ENCODE assay signal across 8 mouse cellular contexts in genomic region chr17:47501531-47501930, GRCm38 (mm10). TPM values are rescaled to one million over a fixed set of nuclear protein-coding genes. Genes with fewer than 3 reads are reported as not detected.
DNase-seq lines count a peak whose midpoint lies in the region; ATAC-seq and TF ChIP-seq lines count a peak whose summit lies in the region.

No protein-coding gene starts in this region.

- H3K27ac ChIP-seq in thymus, adult 2 months (ENCODE audit: control insufficient read depth, insufficient read depth, low read length) = peak overlapping the region; percentile 58; the same call in 1 of the 2 replicates
- no peak overlapping the region for H3K27ac ChIP-seq in limb, embryonic 14.5 days (replicated peaks; ENCODE audit: low read depth, low read length)
- H3K27ac ChIP-seq in stomach, postnatal 0 days (replicated peaks) = peak overlapping the region; percentile 85

- no peak for ATAC-seq in cerebellum, adult (ENCODE audit: insufficient number of reproducible peaks, low FRiP score, low TSS enrichment)
- no peak for ATAC-seq in limb, embryonic 14.5 days (ENCODE audit: low FRiP score, low read depth)
- no peak for ATAC-seq in stomach, postnatal 0 days (ENCODE audit: low FRiP score, low TSS enrichment)

- no peaks in the 10 kb centered on the region for H3K27me3 ChIP-seq in thymus, adult 2 months (ENCODE audit: control insufficient read depth, insufficient read depth, low read length)
- H3K27me3 ChIP-seq in limb, embryonic 14.5 days (ENCODE audit: control insufficient read depth, insufficient read depth, low read length) = no peaks in the 10 kb centered on the region
- no peaks in the 10 kb centered on the region for H3K27me3 ChIP-seq in stomach, postnatal 0 days (ENCODE audit: control insufficient read depth, insufficient read depth, low read length)

- H3K4me1 ChIP-seq in thymus, adult 2 months (replicated peaks; ENCODE audit: control insufficient read depth, insufficient read depth, low read length) = peaks cover 16% of the 10 kb centered on the region
- H3K4me1 ChIP-seq in limb, embryonic 14.5 days (ENCODE audit: control insufficient read depth, insufficient read depth, low read length) = peaks cover 14% of the 10 kb centered on the region
- peaks cover 7% of the 10 kb centered on the region for H3K4me1 ChIP-seq in stomach, postnatal 0 days (replicated peaks; ENCODE audit: control insufficient read depth, insufficient read depth)

- H3K9me3 ChIP-seq in limb, embryonic 14.5 days (ENCODE audit: control insufficient read depth, low read length) = no peaks in the 10 kb centered on the region
- no peaks in the 10 kb centered on the region for H3K9me3 ChIP-seq in stomach, postnatal 0 days (ENCODE audit: control insufficient read depth, low read length)

- 6% methylated on average over 11 of the region's 11 CpGs for WGBS in thymus, adult 2 months
- WGBS in limb, embryonic 14.5 days = 5% methylated on average over 11 of the region's 11 CpGs
- 5% methylated on average over 11 of the region's 11 CpGs for WGBS in stomach, postnatal 0 days

- H3K36me3 ChIP-seq in thymus, adult 2 months (ENCODE audit: control insufficient read depth, insufficient read depth, low read length) = peaks cover 23% of the 10 kb centered on the region
- peaks cover 37% of the 10 kb centered on the region for H3K36me3 ChIP-seq in limb, embryonic 14.5 days (ENCODE audit: control insufficient read depth, insufficient read depth, low read length)
- H3K36me3 ChIP-seq in stomach, postnatal 0 days (ENCODE audit: control insufficient read depth, insufficient read depth, low read length) = peaks cover under 1% of the 10 kb centered on the region; the same call in 1 of the 2 replicates

- DNase-seq in cerebellum, adult 9-11 months = peak; percentile 34
- DNase-seq in thymus, adult 2 months = no peak
- DNase-seq in thymus, adult 18-20 months = no peak
- no peak for DNase-seq in limb, embryonic 14.5 days (ENCODE audit: low spot score)
- no peak for DNase-seq in stomach, postnatal 0 days (ENCODE audit: low spot score)
- DNase-seq in cerebellum, postnatal 4 days (ENCODE audit: low spot score in 2 of 2) = no peak
- no peak for DNase-seq in urinary bladder, postnatal 10 days (ENCODE audit: low spot score)

- H3K4me3 ChIP-seq in thymus, adult 2 months (ENCODE audit: control insufficient read depth, insufficient read depth, low read length) = peak overlapping the region; percentile 71
- peak overlapping the region; percentile 54 for H3K4me3 ChIP-seq in limb, embryonic 14.5 days (replicated peaks; ENCODE audit: low read length)
- H3K4me3 ChIP-seq in stomach, postnatal 0 days (ENCODE audit: low read depth, low read length) = peak overlapping the region; percentile 75

- H3K9ac ChIP-seq in limb, embryonic 14.5 days (ENCODE audit: low read depth, low read length, severe bottlenecking) = peak overlapping the region; percentile 64
- H3K9ac ChIP-seq in stomach, postnatal 0 days (ENCODE audit: low read length) = peak overlapping the region; percentile 81

- TF ChIP-seq EP300 in stomach, postnatal 0 days (optimal IDR thresholded peaks at IDR 0.05) = no peak

- peak overlapping the region; percentile 90 for H3K4me2 ChIP-seq in limb, embryonic 14.5 days (replicated peaks; ENCODE audit: low read depth, low read length, severe bottlenecking)
- H3K4me2 ChIP-seq in stomach, postnatal 0 days (replicated peaks; ENCODE audit: low read depth) = peak overlapping the region; percentile 62

- TF ChIP-seq CTCF in thymus, adult 2 months (IDR thresholded peaks at IDR 0.05; ENCODE audit: borderline replicate concordance, control insufficient read depth, extremely low read depth, insufficient read depth, low read length, poor library complexity) = no peak
- TF ChIP-seq CTCF in stomach, postnatal 0 days (IDR thresholded peaks at IDR 0.05; ENCODE audit: low read depth) = 0 out of 2 replicates have a peak, but pooled peaks have one; percentile 4

- TF ChIP-seq POLR2A in thymus, adult 2 months (IDR thresholded peaks at IDR 0.05; ENCODE audit: control insufficient read depth, extremely low read depth, insufficient read depth, low read length, poor library complexity) = no peak
- TF ChIP-seq POLR2A in limb, embryonic 14.5 days (IDR thresholded peaks at IDR 0.05; ENCODE audit: borderline replicate concordance, extremely low read depth, insufficient read depth, insufficient read length) = no peak

RNA-seq across cellular contexts. Expression of gene Taf8, which starts 0.6 kb away (rescaled TPM):
- polyA plus RNA-seq in thymus, adult 2 months (2012; rRNA removed) = 68.2 and 74.3 TPM in 2 replicates
- 46.4 and 52.2 TPM in 2 replicates for polyA plus RNA-seq in limb, embryonic 14.5 days (2012; rRNA removed)
- polyA plus RNA-seq in limb, embryonic 14.5 days (2014; fragmentation: Nextera tagmentation; extraction: Ambion mirVana) = 26.3 and 29.2 TPM in 2 replicates
- polyA plus RNA-seq in stomach, postnatal 0 days (2015; fragmentation: Nextera tagmentation; extraction: Ambion mirVana) = 11.0 and 11.1 TPM in 2 replicates

RNA-seq across cellular contexts. Expression of gene Ccnd3, which starts 3.3 kb away (rescaled TPM):
- 1,622 and 2,069 TPM in 2 replicates for polyA plus RNA-seq in thymus, adult 2 months (2012; rRNA removed)
- 349 and 415 TPM in 2 replicates for polyA plus RNA-seq in limb, embryonic 14.5 days (2012; rRNA removed)
- 513 and 520 TPM in 2 replicates for polyA plus RNA-seq in limb, embryonic 14.5 days (2014; fragmentation: Nextera tagmentation; extraction: Ambion mirVana)
- polyA plus RNA-seq in stomach, postnatal 0 days (2015; fragmentation: Nextera tagmentation; extraction: Ambion mirVana) = 219 and 242 TPM in 2 replicates
